Mouse (Mus musculus) B cell, adult 2 months (primary cell): ENCODE results near the gene C530008M17Rik.

ENCODE experiments used
- DNase-seq, 2 experiments: peaks; one replicate each; pipeline ENCODE4 v3.0.0; 2022

C530008M17Rik gene

GRCm38 (mm10) chr5:76656212-76656611 lies at the start of gene C530008M17Rik:
TSS of gene C530008M17Rik (plus strand) at chr5:76656512.
- no peak for DNase-seq

DNA sequence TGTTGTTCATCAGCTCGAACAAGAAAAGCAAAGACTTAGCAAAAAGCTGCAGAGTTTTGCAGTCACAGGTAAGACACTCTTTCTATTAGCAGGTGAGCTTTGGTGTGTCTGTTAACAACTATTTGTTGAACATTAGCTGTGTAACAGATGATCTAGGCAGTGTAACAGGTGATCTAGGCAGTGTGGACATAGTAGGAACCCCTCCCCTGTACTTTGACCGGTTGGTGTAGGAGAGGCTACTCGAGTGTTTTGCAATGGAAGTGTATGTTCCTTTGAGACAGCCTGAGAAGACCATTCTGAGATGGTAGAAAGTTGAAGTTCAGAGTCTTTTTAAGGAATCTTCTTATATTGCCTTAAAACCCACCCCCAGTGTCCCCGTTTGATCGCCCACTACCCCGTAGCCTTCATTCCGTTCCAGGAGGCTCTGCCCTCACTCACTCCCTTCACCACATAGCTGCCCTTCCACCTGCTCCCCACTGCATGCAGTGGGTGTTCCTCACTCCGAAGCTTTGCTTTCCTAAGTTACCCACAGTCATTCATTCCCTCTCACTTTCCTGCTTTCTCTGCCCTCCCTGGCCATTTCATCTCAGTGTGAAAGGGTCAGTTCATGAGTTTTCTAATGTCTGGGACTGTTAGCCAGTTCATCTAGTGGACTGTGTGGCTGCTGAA lies 46.5 kb upstream of the C530008M17Rik start:
- DNase-seq = no peak

DNA sequence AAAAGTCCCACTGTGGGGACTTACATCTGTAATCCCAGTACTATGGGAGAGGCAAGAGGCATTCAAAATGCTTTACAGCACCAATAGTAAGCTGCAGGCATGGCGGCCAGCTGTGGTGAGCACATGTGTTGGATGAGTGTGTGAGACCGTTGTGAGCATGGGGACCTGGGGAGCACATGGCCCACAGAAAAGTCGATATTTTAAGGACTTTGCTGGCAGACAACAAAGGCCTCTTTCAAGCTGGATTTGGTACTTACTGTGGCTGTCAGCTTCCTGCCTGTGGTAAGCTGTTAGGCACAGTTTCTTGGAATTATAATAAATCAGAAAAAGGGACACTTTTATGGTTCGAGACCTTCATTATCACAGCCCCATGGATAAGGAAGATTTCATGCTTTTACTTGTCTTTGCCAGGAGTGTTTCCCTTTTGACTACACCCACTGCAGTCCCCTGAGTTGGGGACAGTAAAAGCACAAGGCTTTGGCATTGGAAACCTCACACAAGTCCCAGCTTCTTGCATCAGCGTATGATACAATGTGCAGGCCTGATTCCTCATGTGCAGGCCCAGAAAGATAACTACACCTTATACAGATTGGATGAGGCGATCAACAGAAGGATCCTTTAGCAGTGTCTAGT lies 43.3 kb upstream of the C530008M17Rik start:
- DNase-seq = no peak

GRCm38 (mm10) chr5:76615276-76615675 lies 41.0 kb upstream of the C530008M17Rik start:
- DNase-seq = no peak

DNA sequence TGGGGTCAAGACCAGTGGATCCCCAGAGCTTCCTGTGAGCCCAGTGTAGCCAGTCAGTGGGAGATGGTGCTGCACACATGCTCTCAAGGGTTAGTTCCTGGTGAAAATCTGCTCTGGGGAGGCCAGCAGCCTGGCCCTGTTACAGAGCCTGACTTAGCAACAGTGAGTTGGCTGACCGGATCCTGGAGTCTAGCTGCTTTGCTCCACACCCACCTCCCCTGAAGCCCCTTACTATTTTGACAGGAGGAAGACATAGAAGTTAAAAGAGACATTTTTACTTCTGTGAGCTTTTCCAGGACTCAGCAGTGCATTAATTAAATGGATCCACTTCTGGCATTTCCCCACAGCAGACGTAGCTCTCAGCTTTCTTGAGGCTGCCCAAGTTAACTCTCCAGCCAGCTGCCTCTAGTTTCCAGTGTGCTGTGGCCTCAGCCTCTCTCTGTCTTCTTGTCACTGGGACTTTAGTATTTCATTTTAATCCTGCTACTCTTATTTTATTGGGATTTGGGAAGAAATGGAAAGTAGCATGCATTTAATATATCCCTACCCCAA lies 40.0 kb upstream of the C530008M17Rik start:
- no peak for DNase-seq

- DNase-seq = no peak
Observed at GRCm38 (mm10) chr5:76618750-76619149, 37.6 kb upstream of the C530008M17Rik start.

GRCm38 (mm10) chr5:76623759-76624158 lies 32.6 kb upstream of the C530008M17Rik start:
- no peak for DNase-seq

GRCm38 (mm10) chr5:76627770-76628169 lies 28.5 kb upstream of the C530008M17Rik start:
- no peak for DNase-seq

DNA sequence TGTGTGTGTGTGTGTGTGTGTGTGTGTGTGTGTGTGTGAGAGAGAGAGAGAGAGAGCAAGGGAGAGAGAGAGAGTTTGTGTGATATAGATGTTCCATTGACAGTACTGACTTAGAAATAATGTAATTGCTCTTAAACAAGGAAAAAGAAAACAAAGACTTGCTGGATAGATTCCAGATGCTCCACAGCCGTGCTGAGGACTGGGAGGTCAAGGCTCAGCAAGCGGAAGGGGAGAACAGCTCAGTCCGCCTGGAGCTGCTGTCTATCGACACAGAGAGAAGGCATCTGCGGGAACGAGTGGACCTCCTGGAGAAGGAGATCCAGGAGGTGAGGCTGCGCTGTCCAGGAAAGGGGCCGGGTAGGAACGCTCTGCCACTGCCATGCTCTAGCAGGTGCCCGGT lies 22.3 kb upstream of the C530008M17Rik start:
- no peak for DNase-seq

DNA sequence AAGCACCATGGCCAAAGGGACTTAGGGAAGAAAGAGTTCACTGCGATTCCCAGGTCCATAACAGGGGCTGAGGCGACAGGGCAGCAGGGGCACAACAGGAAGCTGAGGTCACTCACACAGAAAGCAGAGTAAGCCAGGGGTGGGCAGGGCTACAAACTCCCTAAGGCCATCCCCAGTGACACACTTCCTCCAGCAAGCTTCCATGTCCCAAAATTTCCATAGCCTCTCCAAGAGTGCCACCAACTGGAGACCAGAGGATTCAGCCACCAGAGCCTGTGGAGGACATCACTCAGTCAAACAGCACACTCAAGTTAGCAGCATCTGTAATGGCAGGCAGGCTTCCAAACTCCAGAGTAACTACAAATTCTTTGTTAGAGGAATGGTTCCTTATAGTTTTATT lies 20.7 kb upstream of the C530008M17Rik start:
- DNase-seq = no peak

DNA sequence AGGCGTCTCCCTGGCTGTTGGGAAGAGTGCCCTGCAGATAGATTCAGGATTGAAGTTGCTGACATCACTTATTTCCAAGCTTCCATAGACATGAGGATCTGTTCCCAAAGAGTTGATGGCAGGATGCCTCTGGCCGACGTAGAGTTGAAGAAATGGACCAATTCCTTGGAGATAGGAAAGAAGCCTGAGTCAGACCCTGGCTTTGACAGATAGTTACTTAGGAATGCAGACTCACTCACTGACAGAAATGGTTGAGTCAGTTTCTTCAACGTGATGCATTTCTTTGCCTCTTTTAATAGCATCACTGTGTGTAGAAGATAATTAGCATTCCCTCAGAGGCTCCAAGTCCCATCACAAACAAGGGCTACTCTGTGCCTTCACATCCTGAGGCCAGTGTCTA lies 14.2 kb upstream of the C530008M17Rik start:
- no peak for DNase-seq

DNA sequence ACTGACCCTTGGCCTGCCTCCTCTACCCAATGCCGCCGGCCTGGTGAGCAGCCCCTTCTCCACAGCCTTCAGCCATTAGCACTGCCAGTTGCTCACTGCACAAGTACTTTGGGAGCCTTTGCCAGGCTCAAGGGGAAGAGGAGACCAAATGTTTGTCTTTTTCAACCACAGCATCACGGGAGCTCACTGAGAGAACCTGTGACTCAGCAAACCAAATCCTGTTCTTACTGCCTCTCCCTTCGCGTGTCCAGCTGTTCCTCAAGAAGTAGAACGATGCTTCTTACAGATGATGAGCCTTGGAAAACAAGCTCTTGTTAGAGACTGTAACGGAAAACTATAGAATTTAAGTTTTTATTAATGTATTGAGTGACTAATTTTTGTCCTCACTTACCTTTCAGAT lies 12.1 kb upstream of the C530008M17Rik start:
- DNase-seq = no peak

- no peak for DNase-seq
Observed at GRCm38 (mm10) chr5:76645091-76645868, 11.0 kb upstream of the C530008M17Rik start.

GRCm38 (mm10) chr5:76649897-76650296 lies 6.4 kb upstream of the C530008M17Rik start:
- no peak for DNase-seq

- DNase-seq = no peak
Observed at GRCm38 (mm10) chr5:76651151-76651725, 5.1 kb upstream of the C530008M17Rik start.

GRCm38 (mm10) chr5:76657245-76658083 lies 1.2 kb downstream of the C530008M17Rik start:
- DNase-seq = no peak

- DNase-seq = no peak
Observed at GRCm38 (mm10) chr5:76658084-76658934, 2.0 kb downstream of the C530008M17Rik start.

GRCm38 (mm10) chr5:76659958-76660635 lies 3.8 kb downstream of the C530008M17Rik start:
- no peak for DNase-seq

DNA sequence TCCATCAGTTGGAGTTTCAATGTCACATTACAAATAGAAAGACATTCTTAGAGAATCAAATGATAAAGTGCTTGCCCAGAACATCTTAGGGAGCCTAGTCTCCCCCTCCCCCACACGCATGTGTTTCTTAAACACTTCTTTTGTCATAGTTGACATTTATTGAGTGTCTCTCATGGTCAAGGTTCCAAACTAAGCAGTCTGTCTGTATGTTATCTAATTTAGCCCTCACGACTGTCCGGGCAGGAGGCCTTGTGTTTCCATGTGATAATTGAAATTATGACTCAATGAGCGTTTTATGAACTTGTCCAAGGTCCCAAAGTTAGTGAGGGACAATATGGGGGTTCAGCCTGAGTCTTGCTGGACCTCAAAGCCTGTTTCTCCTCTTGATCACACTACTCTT lies 5.0 kb downstream of the C530008M17Rik start:
- DNase-seq = no peak

GRCm38 (mm10) chr5:76664936-76665335 lies 8.6 kb downstream of the C530008M17Rik start:
- DNase-seq = no peak

GRCm38 (mm10) chr5:76665421-76665820 lies 9.1 kb downstream of the C530008M17Rik start:
- DNase-seq = no peak
